Mouse (Mus musculus) kidney, embryonic 14.5 days (tissue): Measurements from ENCODE around the gene Atp2a1. TPM values are rescaled to one million over a fixed set of nuclear protein-coding genes. Genes with fewer than 3 reads are reported as not detected.
A peak's percentile ranks its signal among the peaks of the same experiment; 100 is the strongest.

Source experiments
- ATAC-seq: fragments of 200-750 bp; cut with Nextera tagmentation; 2 replicates; pipeline ENCODE4 v1.8.0; 2017; ENCODE audit warnings: moderate number of reproducible peaks, mild to moderate bottlenecking, moderate TSS enrichment, moderate library complexity; ENCODE audit not compliant: low FRiP score, low TSS enrichment
- H3K27ac ChIP-seq: fragments of 300-500 bp; sonication (generic); 2 replicates; pipeline ENCODE4 v1.5.1; 2014; ENCODE audit warnings: low read depth, mild to moderate bottlenecking, low read length, moderate library complexity, mixed read lengths
- H3K27me3 ChIP-seq: fragments of 300-500 bp; sonication (generic); 2 replicates; pipeline ENCODE4 v1.6.1; 2014; ENCODE audit warnings: mild to moderate bottlenecking, low read length; ENCODE audit not compliant: control insufficient read depth, insufficient read depth
- H3K36me3 ChIP-seq: fragments of 300-500 bp; sonication (generic); 2 replicates; pipeline ENCODE4 v1.6.1; 2014; ENCODE audit warnings: low read length, mixed read lengths; ENCODE audit not compliant: control insufficient read depth, insufficient read depth
- H3K4me1 ChIP-seq: fragments of 300-500 bp; sonication (generic); 2 replicates; pipeline ENCODE4 v1.6.1; 2014; ENCODE audit warnings: low read length, mixed read lengths; ENCODE audit not compliant: control insufficient read depth, insufficient read depth
- H3K4me2 ChIP-seq: fragments of 300-500 bp; sonication (generic); replicated peaks from 2 replicates; pipeline ENCODE4 v1.6.1; 2014; ENCODE audit warnings: low read depth, mild to moderate bottlenecking, low read length
- H3K4me3 ChIP-seq: fragments of 300-500 bp; sonication (generic); 2 replicates; pipeline ENCODE4 v1.5.1; 2014; ENCODE audit warnings: mild to moderate bottlenecking, low read length
- H3K9ac ChIP-seq: fragments of 300-500 bp; sonication (generic); 2 replicates; pipeline ENCODE4 v1.6.1; 2014; ENCODE audit warnings: low read depth, mild to moderate bottlenecking, low read length, moderate library complexity
- H3K9me3 ChIP-seq: fragments of 300-500 bp; sonication (generic); 2 replicates; pipeline ENCODE4 v1.6.1; 2016; ENCODE audit warnings: low read length; ENCODE audit not compliant: control insufficient read depth
- WGBS: fragments of 180-500 bp; shearing (Covaris S2); extraction: QIAGEN DNeasy Blood & Tissue Kit; methylation state at CpG from one replicate; pipeline ENCODE4 v1.1.7; 2014; 5-methylcytosine and 5-hydroxymethylcytosine counted together
- polyA plus RNA-seq: library from polyadenylated mRNA; unstranded; fragments of >200 nt; fragmentation: Nextera tagmentation; extraction: Ambion mirVana; gene quantifications from 2 replicates; pipeline ENCODE4 v1.2.1, GENCODE M21; 2014

Atp2a1 gene
- polyA plus RNA-seq, 1 experiment from 2014 or later = 1.6 TPM

- Histone ChIP-seq H3K27me3 (no peaks in the 10 kb centered on the region), H3K36me3 (peaks cover 15% of the 10 kb centered on the region; the same call in 1 of the 2 replicates), H3K27ac (no peak overlapping the region), H3K4me1 (peaks cover under 1% of the 10 kb centered on the region; the same call in 1 of the 2 replicates), H3K4me2 (no peak overlapping the region), H3K9me3 (no peaks in the 10 kb centered on the region), H3K9ac (no peak overlapping the region), H3K4me3 (no peak overlapping the region)
- 73% methylated on average over 7 of the region's 7 CpGs for WGBS
- ATAC-seq = no peak
Observed at GRCm38 (mm10) chr7:126434726-126435125, 28.2 kb downstream of the Atp2a1 start.

GRCm38 (mm10) chr7:126430167-126430566, 32.7 kb downstream of the Atp2a1 start:
- no peaks in the 10 kb centered on the region for H3K27me3 ChIP-seq
- no peak overlapping the region for H3K27ac ChIP-seq
- H3K9me3 ChIP-seq = no peaks in the 10 kb centered on the region
- H3K36me3 ChIP-seq = peaks cover 9% of the 10 kb centered on the region; the same call in 1 of the 2 replicates
- ATAC-seq = no peak
- no peak overlapping the region for H3K4me2 ChIP-seq
- H3K4me3 ChIP-seq = no peak overlapping the region
- H3K4me1 ChIP-seq = peaks cover 8% of the 10 kb centered on the region
- H3K9ac ChIP-seq = no peak overlapping the region

- peak; percentile 39 for ATAC-seq
- H3K27ac ChIP-seq = no peak overlapping the region
- peak overlapping the region; percentile 77 for H3K4me3 ChIP-seq
- peak overlapping the region; percentile 82 for H3K4me2 ChIP-seq
- no peaks in the 10 kb centered on the region for H3K9me3 ChIP-seq
- peaks cover 8% of the 10 kb centered on the region; the same call in 1 of the 2 replicates for H3K36me3 ChIP-seq
- 30% methylated on average over 15 of the region's 15 CpGs for WGBS
- no peaks in the 10 kb centered on the region for H3K27me3 ChIP-seq
- H3K4me1 ChIP-seq = peaks cover 8% of the 10 kb centered on the region
- H3K9ac ChIP-seq = peak overlapping the region; percentile 82
Observed at GRCm38 (mm10) chr7:126429503-126429898, 33.4 kb downstream of the Atp2a1 start.

- H3K4me2 ChIP-seq = peak within 1 kb of the TSS; percentile 82
- H3K9me3 ChIP-seq = no peaks in the 10 kb centered on the region
- H3K9ac ChIP-seq = peak within 1 kb of the TSS; percentile 82
- H3K27ac ChIP-seq = peak within 1 kb of the TSS; percentile 92
- 0 out of 2 replicates have a peak, but pooled peaks cover 2% of the 10 kb centered on the region for H3K36me3 ChIP-seq
- under 1% methylated on average over 76 of the region's 82 CpGs for WGBS
- H3K27me3 ChIP-seq = no peaks in the 10 kb centered on the region
- peak within 1 kb of the TSS; percentile 77 for H3K4me3 ChIP-seq
- H3K4me1 ChIP-seq = peaks cover 8% of the 10 kb centered on the region
- peak; percentile 95 for ATAC-seq
Observed at GRCm38 (mm10) chr7:126428631-126429502, 34.0 kb downstream of the Atp2a1 start, which contains the start of gene Rabep2. Gene Rabep2 (plus strand): TSS chr7:126428759.

- Histone ChIP-seq H3K36me3 (no peaks in the 10 kb centered on the region), H3K4me3 (peak overlapping the region; percentile 77), H3K9me3 (no peaks in the 10 kb centered on the region), H3K4me1 (peaks cover 8% of the 10 kb centered on the region), H3K27me3 (no peaks in the 10 kb centered on the region), H3K4me2 (peak overlapping the region; percentile 82), H3K27ac (peak overlapping the region; percentile 92), H3K9ac (peak overlapping the region; percentile 82)
- ATAC-seq = no peak
- WGBS = 12% methylated on average over 4 of the region's 4 CpGs
Observed at GRCm38 (mm10) chr7:126428154-126428553, 34.8 kb downstream of the Atp2a1 start.

- Histone ChIP-seq H3K27ac (no peak overlapping the region), H3K9ac (no peak overlapping the region), H3K27me3 (no peaks in the 10 kb centered on the region), H3K9me3 (no peaks in the 10 kb centered on the region), H3K4me3 (no peak overlapping the region), H3K4me1 (peaks cover 8% of the 10 kb centered on the region), H3K4me2 (no peak overlapping the region), H3K36me3 (no peaks in the 10 kb centered on the region)
- ATAC-seq = no peak
- WGBS = 49% methylated on average over 12 of the region's 13 CpGs
Observed at GRCm38 (mm10) chr7:126427323-126427860, 35.5 kb downstream of the Atp2a1 start.

- Histone ChIP-seq H3K9ac (no peak overlapping the region), H3K27ac (no peak overlapping the region), H3K4me2 (no peak overlapping the region), H3K4me1 (peaks cover 4% of the 10 kb centered on the region; the same call in 1 of the 2 replicates), H3K27me3 (no peaks in the 10 kb centered on the region), H3K36me3 (no peaks in the 10 kb centered on the region), H3K9me3 (no peaks in the 10 kb centered on the region), H3K4me3 (no peak overlapping the region)
- ATAC-seq = no peak
- 82% methylated on average over 6 of the region's 6 CpGs for WGBS
Observed at GRCm38 (mm10) chr7:126424161-126424560, 38.7 kb downstream of the Atp2a1 start.

GRCm38 (mm10) chr7:126421756-126422155, 41.2 kb downstream of the Atp2a1 start:
- Histone ChIP-seq H3K27ac (no peak overlapping the region), H3K36me3 (no peaks in the 10 kb centered on the region), H3K4me3 (no peak overlapping the region), H3K9me3 (no peaks in the 10 kb centered on the region), H3K4me1 (no peaks in the 10 kb centered on the region), H3K27me3 (no peaks in the 10 kb centered on the region), H3K9ac (no peak overlapping the region), H3K4me2 (no peak overlapping the region)
- ATAC-seq = no peak
- WGBS = 92% methylated on average over 5 of the region's 5 CpGs

- WGBS = 67% methylated on average over 3 of the region's 3 CpGs
- Histone ChIP-seq H3K9me3 (no peaks in the 10 kb centered on the region), H3K27me3 (no peaks in the 10 kb centered on the region), H3K9ac (no peak overlapping the region), H3K4me3 (no peak overlapping the region), H3K4me2 (no peak overlapping the region), H3K4me1 (no peaks in the 10 kb centered on the region), H3K36me3 (no peaks in the 10 kb centered on the region), H3K27ac (no peak overlapping the region)
- ATAC-seq = no peak
Observed at GRCm38 (mm10) chr7:126418496-126418895, 44.4 kb downstream of the Atp2a1 start.
